In genomic region chr9:107955613-107956289, GRCm38 (mm10) we compare ENCODE assay signal across 39 mouse cellular contexts. TPM values are rescaled to one million over a fixed set of nuclear protein-coding genes. Genes with fewer than 3 reads are reported as not detected.
DNase-seq lines count a peak whose midpoint lies in the region; ATAC-seq and TF ChIP-seq lines count a peak whose summit lies in the region.
"Had no signal": no experiment of that assay in that cellular context is flagged by ENCODE, and none has a peak within 500 bp of the region (broad histone marks: within the 10 kb centered on the region; RNA-seq: fewer than 3 reads in every experiment).

No protein-coding gene starts in this region.

- TF ChIP-seq EP300 in lung, postnatal 0 days (IDR thresholded peaks at IDR 0.05): no peak
- TF ChIP-seq EP300 in stomach, postnatal 0 days (optimal IDR thresholded peaks at IDR 0.05): no peak

- no peak overlapping the region for H3K4me3 ChIP-seq in gastrocnemius, adult 2 months
- no peak overlapping the region for H3K4me3 ChIP-seq in lung, postnatal 0 days (ENCODE audit: low read depth, low read length)
- H3K4me3 ChIP-seq in lung, adult 2 months (replicated peaks; ENCODE audit: extremely low read depth, low read depth, low read length): no peak overlapping the region
- H3K4me3 ChIP-seq in stomach, postnatal 0 days (ENCODE audit: low read depth, low read length): no peak overlapping the region
- H3K4me3 ChIP-seq in hindbrain, embryonic 10.5 days: no peak overlapping the region
- no peak overlapping the region for H3K4me3 ChIP-seq in forebrain, embryonic 12.5 days (replicated peaks)
- H3K4me3 ChIP-seq: embryonic facial prominence, embryonic 12.5 days; forebrain, embryonic 10.5 days; heart, embryonic 12.5 days; kidney, embryonic 15.5 days; liver, embryonic 13.5 days; neural tube, embryonic 13.5 days had no signal

- no peaks in the 10 kb centered on the region for H3K9me3 ChIP-seq in lung, postnatal 0 days (ENCODE audit: low read length)
- H3K9me3 ChIP-seq in stomach, postnatal 0 days (ENCODE audit: control insufficient read depth, low read length): no peaks in the 10 kb centered on the region
- H3K9me3 ChIP-seq in hindbrain, embryonic 10.5 days: no peaks in the 10 kb centered on the region
- no peaks in the 10 kb centered on the region for H3K9me3 ChIP-seq in forebrain, embryonic 12.5 days
- H3K9me3 ChIP-seq: embryonic facial prominence, embryonic 12.5 days; forebrain, embryonic 10.5 days; heart, embryonic 12.5 days; kidney, embryonic 15.5 days; liver, embryonic 13.5 days; neural tube, embryonic 13.5 days had no signal

- no peak overlapping the region for H3K9ac ChIP-seq in lung, postnatal 0 days (replicated peaks; ENCODE audit: low read depth)
- no peak overlapping the region for H3K9ac ChIP-seq in stomach, postnatal 0 days (ENCODE audit: low read length)
- no peak overlapping the region for H3K9ac ChIP-seq in forebrain, embryonic 12.5 days
- H3K9ac ChIP-seq: embryonic facial prominence, embryonic 12.5 days; heart, embryonic 12.5 days; kidney, embryonic 15.5 days; liver, embryonic 13.5 days; neural tube, embryonic 13.5 days had no signal

- no peaks in the 10 kb centered on the region for H3K27me3 ChIP-seq in lung, postnatal 0 days (replicated peaks; ENCODE audit: insufficient read depth, low read length)
- no peaks in the 10 kb centered on the region for H3K27me3 ChIP-seq in stomach, postnatal 0 days (ENCODE audit: control insufficient read depth, insufficient read depth, low read length)
- H3K27me3 ChIP-seq in hindbrain, embryonic 10.5 days (ENCODE audit: insufficient read depth, poor library complexity, severe bottlenecking): no peaks in the 10 kb centered on the region
- no peaks in the 10 kb centered on the region for H3K27me3 ChIP-seq in forebrain, embryonic 12.5 days
- H3K27me3 ChIP-seq: embryonic facial prominence, embryonic 12.5 days; heart, embryonic 12.5 days; kidney, embryonic 15.5 days; liver, embryonic 13.5 days; neural tube, embryonic 13.5 days had no signal

- intact Hi-C loops in gastrocnemius, adult 2 months (cut with DNase I): no loop called here

- no peak overlapping the region for H3K4me2 ChIP-seq in lung, postnatal 0 days (replicated peaks; ENCODE audit: low read depth, low read length)
- no peak overlapping the region for H3K4me2 ChIP-seq in stomach, postnatal 0 days (replicated peaks; ENCODE audit: low read depth)
- no peak overlapping the region for H3K4me2 ChIP-seq in forebrain, embryonic 12.5 days
- H3K4me2 ChIP-seq: embryonic facial prominence, embryonic 12.5 days; heart, embryonic 12.5 days; kidney, embryonic 15.5 days; liver, embryonic 13.5 days; midbrain, embryonic 11.5 days; neural tube, embryonic 13.5 days had no signal

- no peaks in the 10 kb centered on the region for H3K4me1 ChIP-seq in lung, postnatal 0 days (ENCODE audit: insufficient read depth, low read depth, low read length)
- H3K4me1 ChIP-seq in lung, adult 2 months (ENCODE audit: control insufficient read depth, insufficient read depth, low read length): no peaks in the 10 kb centered on the region
- no peaks in the 10 kb centered on the region for H3K4me1 ChIP-seq in stomach, postnatal 0 days (replicated peaks; ENCODE audit: control insufficient read depth, insufficient read depth)
- peaks cover 38% of the 10 kb centered on the region for H3K4me1 ChIP-seq in hindbrain, embryonic 10.5 days (replicated peaks)
- H3K4me1 ChIP-seq in forebrain, embryonic 12.5 days: peaks cover 16% of the 10 kb centered on the region

- WGBS in lung, postnatal 0 days: 76% methylated on average over 6 of the region's 6 CpGs
- WGBS in lung, adult 2 months: 73% methylated on average over 6 of the region's 6 CpGs
- WGBS in stomach, postnatal 0 days: 68% methylated on average over 6 of the region's 6 CpGs
- 84% methylated on average over 6 of the region's 6 CpGs for WGBS in hindbrain, embryonic 10.5 days
- WGBS in forebrain, embryonic 12.5 days: 87% methylated on average over 6 of the region's 6 CpGs

- ATAC-seq in lung, postnatal 0 days: peak; percentile 75
- peak; percentile 64; the same call in 1 of the 2 replicates for ATAC-seq in stomach, postnatal 0 days (ENCODE audit: low FRiP score, low TSS enrichment)
- ATAC-seq in forebrain, embryonic 12.5 days (ENCODE audit: low FRiP score): no peak
- ATAC-seq: CD4-positive, CD25-positive, alpha-beta regulatory T cell, adult 4 months; forebrain, embryonic 16.5 days; hindbrain, embryonic 16.5 days; midbrain, embryonic 16.5 days had no signal

- peak; percentile 53 for DNase-seq in gastrocnemius, adult 18-20 months (ENCODE audit: low spot score)
- DNase-seq in gastrocnemius, adult 2 months: no peak
- peak; percentile 46 for DNase-seq in lung, postnatal 0 days (ENCODE audit: low spot score)
- no peak for DNase-seq in lung, adult 2 months
- DNase-seq in NIH3T3 (ENCODE audit: low read depth): peak; percentile 87
- DNase-seq in stomach, postnatal 0 days (ENCODE audit: low spot score): no peak
- DNase-seq in hindbrain, embryonic 10.5 days (ENCODE audit: low spot score): no peak
- DNase-seq: adrenal gland, postnatal 25 days; cerebellum, adult 11-12 months; cerebellum, adult 9-11 months; embryo, embryonic 11 days; gastrocnemius, postnatal 36 days; heart, adult 18-20 months; heart, postnatal 10 days; kidney, adult 18-20 months; kidney, postnatal 4 days; layer of hippocampus, postnatal 36 days; left cerebral cortex, postnatal 4 days; liver, embryonic 13.5 days; right cerebral cortex, postnatal 4 days; thymus, adult 2 months; thymus, postnatal 36 days had no signal

- no peak overlapping the region for H3K27ac ChIP-seq in gastrocnemius, adult 2 months
- no peak overlapping the region for H3K27ac ChIP-seq in lung, postnatal 0 days (ENCODE audit: low read length)
- 0 out of 2 replicates have a peak overlapping the region, but pooled peaks have one; percentile 40 for H3K27ac ChIP-seq in stomach, postnatal 0 days (replicated peaks)
- H3K27ac ChIP-seq in hindbrain, embryonic 10.5 days: no peak overlapping the region
- no peak overlapping the region for H3K27ac ChIP-seq in forebrain, embryonic 12.5 days
- H3K27ac ChIP-seq: embryonic facial prominence, embryonic 12.5 days; forebrain, embryonic 10.5 days; kidney, embryonic 15.5 days; liver, embryonic 13.5 days; neural tube, embryonic 13.5 days had no signal

- no peaks in the 10 kb centered on the region for H3K36me3 ChIP-seq in lung, postnatal 0 days (ENCODE audit: insufficient read depth, low read length)
- H3K36me3 ChIP-seq in stomach, postnatal 0 days (ENCODE audit: control insufficient read depth, insufficient read depth, low read length): no peaks in the 10 kb centered on the region
- H3K36me3 ChIP-seq in hindbrain, embryonic 10.5 days: peaks cover 61% of the 10 kb centered on the region
- H3K36me3 ChIP-seq in forebrain, embryonic 12.5 days (replicated peaks): peaks cover 34% of the 10 kb centered on the region

- no peak for TF ChIP-seq POLR2A in lung, adult 2 months (IDR thresholded peaks at IDR 0.05; ENCODE audit: borderline replicate concordance, extremely low read depth, low read depth, low read length)

- no peak for TF ChIP-seq CTCF in gastrocnemius, adult 2 months (IDR thresholded peaks at IDR 0.05)
- TF ChIP-seq CTCF in lung, postnatal 0 days (IDR thresholded peaks at IDR 0.05): no peak
- no peak for TF ChIP-seq CTCF in lung, adult 2 months (IDR thresholded peaks at IDR 0.05; ENCODE audit: insufficient read depth, low read length)
- no peak for TF ChIP-seq CTCF in stomach, postnatal 0 days (IDR thresholded peaks at IDR 0.05; ENCODE audit: low read depth)

RNA-seq across cellular contexts. Expression of gene Traip, which starts 5.8 kb away (rescaled TPM):
- under 1 TPM; 0.27 to 0.62 TPM for total RNA-seq in gastrocnemius, adult 18-20 months (2021)
- under 1 TPM; 0.25 to 0.43 TPM for total RNA-seq in gastrocnemius, adult 2 months (2021)
- polyA plus RNA-seq in lung, postnatal 0 days (2015; fragmentation: Nextera tagmentation; extraction: Ambion mirVana): 2.2 and 2.6 TPM in 2 replicates
- 0.79 and 0.93 TPM in 2 replicates for polyA plus RNA-seq in lung, adult 2 months (2012; rRNA removed)
- polyA plus RNA-seq in stomach, postnatal 0 days (2015; fragmentation: Nextera tagmentation; extraction: Ambion mirVana): 4.8 and 5.7 TPM in 2 replicates
- 24.3 and 35.3 TPM in 2 replicates for polyA plus RNA-seq in hindbrain, embryonic 10.5 days (2016; fragmentation: Nextera tagmentation; extraction: Ambion mirVana)
- 30.6 and 32.3 TPM in 2 replicates for polyA plus RNA-seq in forebrain, embryonic 12.5 days (2016; fragmentation: Nextera tagmentation; extraction: Ambion mirVana)

RNA-seq across cellular contexts. Expression of gene Uba7, which starts 19.6 kb away (rescaled TPM):
- 1 to 10 TPM; 2.6 to 2.8 TPM for total RNA-seq in gastrocnemius, adult 18-20 months (2021)
- total RNA-seq in gastrocnemius, adult 2 months (2021): 1 to 10 TPM; 2.3 to 3.1 TPM
- polyA plus RNA-seq in lung, postnatal 0 days (2015; fragmentation: Nextera tagmentation; extraction: Ambion mirVana): 33.2 and 33.3 TPM in 2 replicates
- polyA plus RNA-seq in lung, adult 2 months (2012; rRNA removed): 94.0 and 124 TPM in 2 replicates
- 24.7 and 28.9 TPM in 2 replicates for polyA plus RNA-seq in stomach, postnatal 0 days (2015; fragmentation: Nextera tagmentation; extraction: Ambion mirVana)
- polyA plus RNA-seq in hindbrain, embryonic 10.5 days (2016; fragmentation: Nextera tagmentation; extraction: Ambion mirVana): 8.5 and 9.6 TPM in 2 replicates
- 5.8 and 6.5 TPM in 2 replicates for polyA plus RNA-seq in forebrain, embryonic 12.5 days (2016; fragmentation: Nextera tagmentation; extraction: Ambion mirVana)

RNA-seq across cellular contexts. Expression of gene Camkv, which starts 20.3 kb away (rescaled TPM):
- under 1 TPM; 0.26 to 0.34 TPM for total RNA-seq in gastrocnemius, adult 18-20 months (2021)
- total RNA-seq in gastrocnemius, adult 2 months (2021): under 1 TPM in 1 of 2 experiments, not detected in 1; 0.22 TPM
- 0.12 and 0.35 TPM in 2 replicates for polyA plus RNA-seq in lung, postnatal 0 days (2015; fragmentation: Nextera tagmentation; extraction: Ambion mirVana)
- polyA plus RNA-seq in lung, adult 2 months (2012; rRNA removed): 0.06 and 0.09 TPM in 2 replicates
- 0.62 and 0.94 TPM in 2 replicates for polyA plus RNA-seq in stomach, postnatal 0 days (2015; fragmentation: Nextera tagmentation; extraction: Ambion mirVana)
- 13.0 and 13.1 TPM in 2 replicates for polyA plus RNA-seq in hindbrain, embryonic 10.5 days (2016; fragmentation: Nextera tagmentation; extraction: Ambion mirVana)
- polyA plus RNA-seq in forebrain, embryonic 12.5 days (2016; fragmentation: Nextera tagmentation; extraction: Ambion mirVana): 12.2 and 14.8 TPM in 2 replicates
- total RNA-seq: heart, adult 18-20 months had no signal
- polyA plus RNA-seq: CD4-positive, CD25-positive, alpha-beta regulatory T cell, adult 4 months had no signal

RNA-seq across cellular contexts. Expression of gene Gm20661, which starts 27.1 kb away (rescaled TPM):
- total RNA-seq in gastrocnemius, adult 18-20 months (2021): not detected
- not detected for total RNA-seq in gastrocnemius, adult 2 months (2021)
- polyA plus RNA-seq in lung, postnatal 0 days (2015; fragmentation: Nextera tagmentation; extraction: Ambion mirVana): 1.8 and 3.6 TPM in 2 replicates
- polyA plus RNA-seq in lung, adult 2 months (2012; rRNA removed): 3.3 and 5.5 TPM in 2 replicates
- polyA plus RNA-seq in stomach, postnatal 0 days (2015; fragmentation: Nextera tagmentation; extraction: Ambion mirVana): 0.69 and 0.87 TPM in 2 replicates
- 1.5 and 1.8 TPM in 2 replicates for polyA plus RNA-seq in hindbrain, embryonic 10.5 days (2016; fragmentation: Nextera tagmentation; extraction: Ambion mirVana)
- 0.86 and 1.2 TPM in 2 replicates for polyA plus RNA-seq in forebrain, embryonic 12.5 days (2016; fragmentation: Nextera tagmentation; extraction: Ambion mirVana)
- total RNA-seq: gastrocnemius, postnatal 36 days; megakaryocyte, adult 5-6 weeks had no signal
- polyA plus RNA-seq: CD4-positive, CD25-positive, alpha-beta regulatory T cell, adult 4 months had no signal

RNA-seq across cellular contexts. Expression of gene Actl11, which starts 27.5 kb away (rescaled TPM):
- not detected for total RNA-seq in gastrocnemius, adult 18-20 months (2021)
- not detected for total RNA-seq in gastrocnemius, adult 2 months (2021)
- not detected in 2 replicates for polyA plus RNA-seq in lung, postnatal 0 days (2015; fragmentation: Nextera tagmentation; extraction: Ambion mirVana)
- polyA plus RNA-seq in lung, adult 2 months (2012; rRNA removed): not detected in 2 replicates
- not detected in 2 replicates for polyA plus RNA-seq in stomach, postnatal 0 days (2015; fragmentation: Nextera tagmentation; extraction: Ambion mirVana)
- not detected in 2 replicates for polyA plus RNA-seq in hindbrain, embryonic 10.5 days (2016; fragmentation: Nextera tagmentation; extraction: Ambion mirVana)
- polyA plus RNA-seq in forebrain, embryonic 12.5 days (2016; fragmentation: Nextera tagmentation; extraction: Ambion mirVana): not detected in 2 replicates
- total RNA-seq: adrenal gland, postnatal 25 days; gastrocnemius, postnatal 36 days; heart, adult 18-20 months; heart, postnatal 10 days; hematopoietic stem cell, adult 5-6 weeks; layer of hippocampus, postnatal 36 days; left cerebral cortex, postnatal 4 days; megakaryocyte, adult 5-6 weeks had no signal
- polyA plus RNA-seq: CD4-positive, CD25-positive, alpha-beta regulatory T cell, adult 4 months; embryonic facial prominence, embryonic 12.5 days; forebrain, embryonic 10.5 days; forebrain, embryonic 16.5 days; heart, embryonic 12.5 days; hindbrain, embryonic 16.5 days; intestine, embryonic 14.5 days; kidney, embryonic 15.5 days; limb, embryonic 14.5 days; liver, embryonic 13.5 days; lung, embryonic 16.5 days; midbrain, embryonic 11.5 days; midbrain, embryonic 16.5 days; neural tube, embryonic 13.5 days; spleen, adult 2 months had no signal

Comparison
In these comparisons a context has a peak if more than half of its experiments do, and no peak if none do; other contexts are left out.
1. DNase-seq: peak in gastrocnemius, adult 18-20 months (single experiment), lung, postnatal 0 days (single experiment) and NIH3T3 (single experiment); none in gastrocnemius, adult 2 months (single experiment), lung, adult 2 months (single experiment), stomach, postnatal 0 days (single experiment) and hindbrain, embryonic 10.5 days (single experiment).